Mouse (Mus musculus) erythroid progenitor cell, adult 5-6 weeks (primary cell): ENCODE measurements around the gene Gpr68. TPM values are rescaled to one million over a fixed set of nuclear protein-coding genes. Genes with fewer than 3 reads are reported as not detected.

Experiments
- ATAC-seq: replicated peaks from 2 replicates; pipeline ENCODE4 v1.8.0; 2016; ENCODE audit warnings: moderate number of reproducible peaks, mild to moderate bottlenecking, moderate TSS enrichment, inconsistent platforms; ENCODE audit not compliant: poor library complexity, low FRiP score, severe bottlenecking
- total RNA-seq, 2 experiments: library from RNA; stranded (forward) in 1 of 2; stranded (reverse) in 1 of 2; fragments of 150-400 nt in 1 of 2; fragments of 186-747, 209-891 nt in 1 of 2; gene quantifications; 2 replicates each; pipeline versions ENCODE4 v1.2.3 to v1.2.4; 2015 to 2017; ENCODE audit warnings: low replicate concordance in 2 of 2

Gene Gpr68
- total RNA-seq, 2 experiments from 2014 or later: 0.42 TPM; not detected in 1

DNA sequence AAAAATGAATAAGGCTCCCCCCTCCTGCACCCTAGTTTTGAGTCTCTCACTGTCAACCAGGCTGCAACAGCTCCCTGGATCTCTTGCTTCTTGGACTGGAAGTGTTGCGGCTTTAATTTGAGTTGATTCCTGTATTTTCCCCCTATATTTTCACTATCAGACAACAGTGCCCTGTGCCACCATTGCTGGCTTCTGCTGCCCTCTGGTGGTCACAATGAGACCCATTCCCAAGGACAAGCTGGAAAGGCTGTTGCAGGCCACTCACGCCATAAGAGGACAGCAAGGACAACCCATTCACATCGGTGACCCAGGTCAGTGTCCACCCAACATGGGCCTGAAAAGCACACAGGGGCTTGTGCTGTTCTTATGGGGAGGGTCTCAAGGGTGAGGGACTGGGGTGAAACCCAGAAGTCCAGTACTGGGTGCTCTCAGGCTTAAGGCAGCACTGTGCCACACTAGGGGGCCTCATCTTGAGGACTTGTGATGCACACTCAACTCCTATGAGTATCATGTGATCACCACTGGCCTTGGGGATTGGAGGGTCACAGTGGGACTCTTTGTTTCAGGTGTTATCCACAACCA lies 66.7 kb downstream of the Gpr68 start:
- peak; percentile 75 for ATAC-seq

DNA sequence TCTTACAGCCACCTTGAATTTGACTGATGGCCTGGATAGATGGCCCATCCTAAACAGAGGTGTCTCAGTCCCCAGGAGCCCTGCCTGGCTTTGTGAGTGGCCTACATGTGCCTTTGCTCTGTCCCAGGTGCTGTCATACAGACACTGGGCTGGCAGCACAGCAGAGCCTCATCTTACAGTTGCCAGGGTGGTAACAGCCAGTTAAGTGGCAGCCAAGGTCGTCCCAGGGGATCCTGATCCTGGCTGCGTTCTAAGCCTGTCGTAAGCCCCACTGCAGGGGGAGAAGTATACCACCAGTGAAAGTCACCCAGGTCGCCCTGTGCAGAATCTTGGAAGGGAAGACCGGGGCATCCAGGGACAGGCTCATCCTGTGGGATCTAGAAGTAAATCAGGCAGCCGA lies 68.1 kb downstream of the Gpr68 start:
- no peak for ATAC-seq

DNA sequence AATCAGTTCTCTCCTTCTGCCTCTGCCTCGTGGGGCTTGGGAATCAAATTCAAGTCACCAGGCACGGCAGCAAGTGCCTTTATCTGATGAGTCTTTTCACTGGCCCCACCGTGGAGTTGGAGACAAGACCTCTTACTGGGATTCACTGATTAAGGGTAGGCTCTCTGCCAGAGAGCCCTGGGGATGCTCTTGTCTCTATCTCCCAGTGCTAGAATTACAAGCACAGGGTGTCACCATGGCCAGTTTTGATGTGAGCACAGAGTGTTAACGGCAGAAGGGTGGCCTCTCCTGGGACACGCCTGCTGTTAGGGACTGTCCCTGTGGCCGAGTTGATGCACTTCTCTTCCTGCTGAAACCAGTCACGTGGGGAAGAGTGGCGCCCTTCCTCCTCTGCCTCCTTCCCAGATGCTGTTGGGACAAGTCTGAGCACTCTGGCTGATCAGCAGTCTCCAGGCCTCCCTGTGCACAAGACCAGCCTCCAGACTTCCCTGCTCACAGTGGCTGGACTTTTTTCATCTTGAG lies 68.9 kb downstream of the Gpr68 start:
- ATAC-seq: no peak

DNA sequence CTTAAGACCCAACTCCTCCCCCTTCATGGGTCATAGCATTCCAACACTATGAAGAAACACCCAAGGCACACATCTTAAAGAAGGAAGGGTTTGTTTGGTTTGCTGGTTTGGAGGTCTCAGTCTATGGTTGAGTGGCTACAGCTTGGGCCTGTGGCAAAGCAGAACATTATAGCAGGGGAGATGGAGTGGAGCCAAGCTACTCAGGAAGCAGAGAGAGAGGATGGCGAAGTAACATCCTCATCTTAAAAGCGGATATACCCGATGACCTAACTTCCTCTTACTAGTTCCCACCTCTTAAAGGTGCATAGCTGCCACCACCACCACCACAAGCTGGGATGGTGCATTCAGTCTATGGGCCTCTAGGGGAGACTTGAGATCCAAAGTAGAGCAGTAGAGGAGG lies 70.8 kb downstream of the Gpr68 start:
- ATAC-seq: no peak

DNA sequence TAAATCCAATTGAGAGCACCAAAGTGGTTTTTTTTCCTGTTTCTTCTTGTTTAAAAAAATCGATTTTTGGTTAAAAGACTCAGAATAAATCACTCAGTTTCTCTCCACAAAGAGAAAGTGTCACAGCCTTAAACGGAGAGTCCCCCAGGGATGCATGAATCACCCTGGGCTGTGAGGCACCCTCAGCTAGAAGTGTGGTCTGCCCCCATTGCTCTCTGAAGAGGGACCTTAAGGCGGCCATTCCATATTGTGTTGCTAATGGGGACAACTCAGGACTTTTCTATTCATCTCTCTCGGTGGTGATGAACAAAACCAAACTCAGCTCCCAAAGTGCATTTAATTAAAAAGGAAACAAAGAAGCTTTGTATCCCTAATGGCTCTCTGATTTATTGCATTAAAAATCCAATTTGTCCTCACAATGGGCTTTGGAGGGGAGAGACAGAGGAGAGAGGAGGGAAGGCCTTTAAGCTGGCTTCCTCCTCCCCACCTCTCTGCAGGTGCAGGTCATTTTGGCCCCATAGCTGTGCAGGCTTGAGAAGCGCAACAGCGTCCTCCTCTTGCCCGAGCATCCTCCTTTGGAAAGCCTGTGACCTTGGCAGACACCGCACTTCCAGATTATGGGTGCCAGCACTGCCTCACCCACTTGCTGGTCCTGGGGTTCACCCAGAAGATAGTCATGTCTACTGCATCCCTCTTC lies 76.2 kb downstream of the Gpr68 start:
- no peak for ATAC-seq

DNA sequence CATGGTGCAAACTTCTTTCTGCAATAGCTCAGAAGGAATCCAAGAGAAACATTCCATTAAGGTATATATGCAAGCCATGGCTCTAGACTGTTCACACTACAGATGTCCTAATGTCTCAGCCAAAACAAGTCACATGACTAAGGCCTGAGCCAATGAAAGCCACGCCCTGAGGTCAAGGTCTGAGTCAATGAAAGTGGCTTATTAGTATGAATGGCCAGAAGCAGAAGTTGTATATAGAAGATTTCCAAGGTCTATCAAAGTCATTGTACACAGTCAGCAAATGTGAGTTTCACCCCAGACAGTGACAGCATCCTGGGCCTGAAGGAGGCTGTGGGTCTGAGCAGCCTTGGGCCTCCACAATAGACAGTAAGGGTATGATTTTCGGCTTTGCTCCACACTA lies 77.0 kb downstream of the Gpr68 start:
- no peak for ATAC-seq

Other genes with a start within 250 kb of the Gpr68 start
- 18.0 and 22.2 TPM in 2 replicates for gene Rps6ka5, start 181.2 kb downstream of the Gpr68 start, total RNA-seq (2015; ENCODE audit: low replicate concordance)
- gene Rps6ka5, start 181.2 kb downstream of the Gpr68 start, total RNA-seq (2017; ENCODE audit: low replicate concordance): 21.6 and 21.8 TPM in 2 replicates
- gene Dglucy, start 129.1 kb downstream of the Gpr68 start, total RNA-seq (2015; ENCODE audit: low replicate concordance): 0.42 and 1.1 TPM in 2 replicates
- 5.1 TPM in 1 of 2 replicates, not detected in the other for gene Dglucy, start 129.1 kb downstream of the Gpr68 start, total RNA-seq (2017; ENCODE audit: low replicate concordance)
- gene Ccdc88c, start 120.9 kb upstream of the Gpr68 start, total RNA-seq (2015; ENCODE audit: low replicate concordance): 96.4 and 130 TPM in 2 replicates
- 189 and 234 TPM in 2 replicates for gene Ccdc88c, start 120.9 kb upstream of the Gpr68 start, total RNA-seq (2017; ENCODE audit: low replicate concordance)
- gene Ppp4r3a, start 175.5 kb upstream of the Gpr68 start, total RNA-seq (2015; ENCODE audit: low replicate concordance): 111 and 134 TPM in 2 replicates
- gene Ppp4r3a, start 175.5 kb upstream of the Gpr68 start, total RNA-seq (2017; ENCODE audit: low replicate concordance): 135 and 202 TPM in 2 replicates